Mouse (Mus musculus) midbrain, embryonic 16.5 days (tissue): Measurements from ENCODE around the gene Rpl37. TPM values are rescaled to one million over a fixed set of nuclear protein-coding genes. Genes with fewer than 3 reads are reported as not detected.

Experiments
- ATAC-seq: fragments of 200-750 bp; cut with Nextera tagmentation; 2 replicates; pipeline ENCODE4 v1.8.0; 2017; ENCODE audit warnings: moderate TSS enrichment
- H3K27ac ChIP-seq: fragments of 300-500 bp; sonication (generic); 2 replicates; pipeline ENCODE4 v1.5.1; 2014; ENCODE audit warnings: mild to moderate bottlenecking, low read length, mixed read lengths
- H3K27me3 ChIP-seq: fragments of 300-500 bp; sonication (generic); 2 replicates; pipeline ENCODE4 v1.6.1; 2014; ENCODE audit warnings: low read depth, low read length, mixed read lengths; ENCODE audit not compliant: control insufficient read depth, insufficient read depth
- H3K36me3 ChIP-seq: fragments of 300-500 bp; sonication (generic); 2 replicates; pipeline ENCODE4 v1.6.1; 2014; ENCODE audit warnings: mild to moderate bottlenecking, low read length, moderate library complexity, mixed read lengths; ENCODE audit not compliant: control insufficient read depth, insufficient read depth
- H3K4me1 ChIP-seq: fragments of 300-500 bp; sonication (generic); 2 replicates; pipeline ENCODE4 v1.6.1; 2014; ENCODE audit warnings: mild to moderate bottlenecking, low read length, mixed read lengths; ENCODE audit not compliant: control insufficient read depth, insufficient read depth
- H3K4me2 ChIP-seq: fragments of 300-500 bp; sonication (generic); 2 replicates; pipeline ENCODE4 v1.6.1; 2014; ENCODE audit warnings: mild to moderate bottlenecking, low read length, mixed read lengths
- H3K4me3 ChIP-seq: fragments of 300-500 bp; sonication (generic); 2 replicates; pipeline ENCODE4 v1.5.1; 2014; ENCODE audit warnings: low read depth, mild to moderate bottlenecking, low read length, moderate library complexity, mixed read lengths
- H3K9ac ChIP-seq: fragments of 300-500 bp; sonication (generic); 2 replicates; pipeline ENCODE4 v1.6.1; 2014; ENCODE audit warnings: low read depth, low read length, mixed read lengths
- H3K9me3 ChIP-seq: fragments of 300-500 bp; sonication (generic); replicated peaks from 2 replicates; pipeline ENCODE4 v1.6.1; 2014; ENCODE audit warnings: mild to moderate bottlenecking, low read length, mixed read lengths; ENCODE audit not compliant: control insufficient read depth, poor library complexity, severe bottlenecking
- WGBS: fragments of 180-500 bp; shearing (Covaris S2); extraction: QIAGEN DNeasy Blood & Tissue Kit; methylation state at CpG from one replicate; pipeline ENCODE4 v1.1.7; 2014; 5-methylcytosine and 5-hydroxymethylcytosine counted together
- polyA plus RNA-seq: library from polyadenylated mRNA; unstranded; fragments of >200 nt; fragmentation: Nextera tagmentation; extraction: Ambion mirVana; gene quantifications from 2 replicates; pipeline ENCODE4 v1.2.1, GENCODE M21; 2015

The Rpl37 gene
- polyA plus RNA-seq, result 257 and 300 TPM in 2 replicates

- Histone ChIP-seq H3K9ac (peak within 1 kb of the TSS; percentile 92), H3K27me3 (no peaks in the 10 kb centered on the region), H3K27ac (peak within 1 kb of the TSS; percentile 86), H3K4me2 (peak within 1 kb of the TSS; percentile 69), H3K4me1 (peaks cover 23% of the 10 kb centered on the region), H3K36me3 (peaks cover 28% of the 10 kb centered on the region), H3K4me3 (peak within 1 kb of the TSS; percentile 93), H3K9me3 (no peaks in the 10 kb centered on the region)
- under 1% methylated on average over 53 of the region's 55 CpGs for WGBS
- peak; percentile 99 for ATAC-seq
Observed at GRCm38 (mm10) chr15:5116270-5117030, at the start of gene Rpl37. TSS of gene Rpl37 (plus strand) at chr15:5116645.

- WGBS, result 54% methylated on average over 15 of the region's 15 CpGs
- Histone ChIP-seq H3K9me3 (no peaks in the 10 kb centered on the region), H3K36me3 (no peaks in the 10 kb centered on the region), H3K4me1 (no peaks in the 10 kb centered on the region; the same call in 1 of the 2 replicates), H3K4me3 (no peak overlapping the region), H3K9ac (no peak overlapping the region), H3K4me2 (no peak overlapping the region), H3K27ac (no peak overlapping the region), H3K27me3 (no peaks in the 10 kb centered on the region)
- peak; percentile 94 for ATAC-seq
Observed at GRCm38 (mm10) chr15:5068801-5069518, 47.5 kb upstream of the Rpl37 start.

- WGBS, result 87% methylated on average over 1 of the region's 1 CpGs
- Histone ChIP-seq H3K27ac (no peak overlapping the region), H3K9ac (no peak overlapping the region), H3K4me2 (no peak overlapping the region), H3K4me3 (no peak overlapping the region), H3K4me1 (no peaks in the 10 kb centered on the region), H3K36me3 (no peaks in the 10 kb centered on the region), H3K27me3 (no peaks in the 10 kb centered on the region), H3K9me3 (no peaks in the 10 kb centered on the region)
- no peak for ATAC-seq
Observed at GRCm38 (mm10) chr15:5081235-5081634, 35.2 kb upstream of the Rpl37 start.

- 25% methylated on average over 2 of the region's 2 CpGs for WGBS
- Histone ChIP-seq H3K27me3 (no peaks in the 10 kb centered on the region), H3K9me3 (no peaks in the 10 kb centered on the region), H3K9ac (no peak overlapping the region), H3K27ac (no peak overlapping the region), H3K36me3 (no peaks in the 10 kb centered on the region), H3K4me1 (peaks cover 5% of the 10 kb centered on the region; the same call in 1 of the 2 replicates), H3K4me3 (no peak overlapping the region), H3K4me2 (no peak overlapping the region)
- no peak for ATAC-seq
Observed at GRCm38 (mm10) chr15:5086162-5086561, 30.3 kb upstream of the Rpl37 start.

- Histone ChIP-seq H3K9me3 (no peaks in the 10 kb centered on the region), H3K9ac (no peak overlapping the region), H3K4me3 (no peak overlapping the region), H3K27ac (0 out of 2 replicates have a peak overlapping the region, but pooled peaks have one; percentile 10), H3K4me2 (no peak overlapping the region), H3K36me3 (no peaks in the 10 kb centered on the region), H3K27me3 (no peaks in the 10 kb centered on the region), H3K4me1 (peaks cover 5% of the 10 kb centered on the region; the same call in 1 of the 2 replicates)
- peak; percentile 93 for ATAC-seq
- whole genome bisulfite sequencing, result 49% methylated on average over 7 of the region's 7 CpGs
Observed at GRCm38 (mm10) chr15:5088850-5089608, 27.4 kb upstream of the Rpl37 start.

GRCm38 (mm10) chr15:5090131-5090530 is 26.3 kb upstream of the Rpl37 start:
- Histone ChIP-seq H3K9me3 (no peaks in the 10 kb centered on the region), H3K36me3 (no peaks in the 10 kb centered on the region), H3K27me3 (no peaks in the 10 kb centered on the region), H3K4me1 (peaks cover 5% of the 10 kb centered on the region; the same call in 1 of the 2 replicates), H3K27ac (no peak overlapping the region), H3K4me3 (no peak overlapping the region), H3K9ac (no peak overlapping the region), H3K4me2 (no peak overlapping the region)
- no peak for ATAC-seq
- 95% methylated on average over 10 of the region's 10 CpGs for WGBS

- no peak overlapping the region for H3K9ac ChIP-seq
- H3K27ac ChIP-seq, result no peak overlapping the region
- H3K4me3 ChIP-seq, result no peak overlapping the region
- WGBS, result 89% methylated on average over 11 of the region's 11 CpGs
- H3K9me3 ChIP-seq, result no peaks in the 10 kb centered on the region
- no peaks in the 10 kb centered on the region for H3K4me1 ChIP-seq
- H3K4me2 ChIP-seq, result no peak overlapping the region
- ATAC-seq, result no peak
- no peaks in the 10 kb centered on the region for H3K27me3 ChIP-seq
- no peaks in the 10 kb centered on the region for H3K36me3 ChIP-seq
Observed at GRCm38 (mm10) chr15:5095534-5096301, 20.7 kb upstream of the Rpl37 start.

GRCm38 (mm10) chr15:5097376-5097775 is 19.1 kb upstream of the Rpl37 start:
- WGBS, result 95% methylated on average over 1 of the region's 1 CpGs
- Histone ChIP-seq H3K27ac (no peak overlapping the region), H3K9me3 (no peaks in the 10 kb centered on the region), H3K4me2 (no peak overlapping the region), H3K9ac (no peak overlapping the region), H3K4me3 (no peak overlapping the region), H3K27me3 (no peaks in the 10 kb centered on the region), H3K4me1 (no peaks in the 10 kb centered on the region), H3K36me3 (no peaks in the 10 kb centered on the region)
- no peak for ATAC-seq
